Mouse (Mus musculus) kidney, adult 8-10 months (tissue): ENCODE data around the gene Ncam1.
A peak's percentile ranks its signal among the peaks of the same experiment; 100 is the strongest.

Experiments
- DNase-seq, 2 experiments: peaks; one replicate each; pipeline ENCODE4 v3.0.0; 2022

Ncam1 gene

DNA sequence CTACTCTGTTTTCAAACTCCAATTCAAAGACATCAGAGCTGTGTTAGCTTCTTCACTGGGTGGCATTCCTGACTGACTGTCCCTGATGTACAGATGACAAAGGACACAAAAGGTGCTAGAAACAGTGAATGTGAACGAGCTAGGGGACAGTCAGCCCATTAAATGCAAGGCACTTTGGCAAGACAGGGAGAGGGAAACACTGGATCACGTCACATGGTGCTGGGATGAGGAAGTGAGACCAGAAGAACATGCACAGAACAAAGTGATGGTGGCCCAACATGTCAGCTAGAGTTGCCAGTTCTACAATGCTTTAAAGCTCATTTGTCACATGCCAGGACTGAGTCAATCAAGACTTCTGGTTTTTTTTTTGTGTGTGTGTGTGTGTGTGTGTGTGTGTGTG lies 247.4 kb downstream of the Ncam1 start:
- no peak for DNase-seq

DNA sequence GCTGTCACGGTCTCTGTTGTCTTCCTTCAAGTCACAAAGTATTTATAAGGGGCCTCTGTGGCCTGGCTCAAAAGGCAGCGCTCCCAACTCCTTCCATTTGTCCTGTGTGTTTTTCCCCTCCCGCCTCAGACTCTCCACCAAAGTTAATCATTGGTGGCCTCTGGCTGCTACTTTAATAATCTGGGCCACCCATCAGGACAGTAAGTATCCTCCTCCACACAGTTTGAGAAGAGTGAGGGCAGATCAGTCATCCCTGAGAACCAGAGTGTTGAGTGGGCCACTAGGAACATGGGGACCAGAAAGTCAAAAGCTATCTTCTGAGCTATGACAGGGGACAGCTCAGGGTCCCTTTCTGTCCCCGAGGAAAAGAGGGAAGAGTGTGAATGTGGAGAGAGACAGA lies 256.1 kb downstream of the Ncam1 start:
- no peak for DNase-seq

DNA sequence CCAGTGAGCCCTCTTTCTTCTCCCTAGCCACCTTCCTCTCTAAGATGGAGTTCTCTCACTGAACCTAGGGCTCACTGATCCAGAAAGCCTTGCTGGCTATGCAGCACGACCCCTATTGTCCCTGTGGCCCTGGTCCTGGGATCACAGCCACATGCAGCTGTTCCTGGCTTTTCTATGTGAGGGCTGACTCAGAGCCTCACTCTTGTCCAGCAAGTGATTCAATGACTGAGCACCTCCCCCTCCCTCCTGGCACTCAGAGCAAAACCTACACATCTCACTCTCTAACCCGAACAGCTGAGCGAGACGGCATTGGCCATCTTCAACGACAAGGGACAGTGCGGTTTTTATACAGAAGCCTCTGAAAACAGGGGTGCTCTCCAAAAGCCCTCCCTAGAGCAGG lies 260.9 kb downstream of the Ncam1 start:
- DNase-seq: no peak

DNA sequence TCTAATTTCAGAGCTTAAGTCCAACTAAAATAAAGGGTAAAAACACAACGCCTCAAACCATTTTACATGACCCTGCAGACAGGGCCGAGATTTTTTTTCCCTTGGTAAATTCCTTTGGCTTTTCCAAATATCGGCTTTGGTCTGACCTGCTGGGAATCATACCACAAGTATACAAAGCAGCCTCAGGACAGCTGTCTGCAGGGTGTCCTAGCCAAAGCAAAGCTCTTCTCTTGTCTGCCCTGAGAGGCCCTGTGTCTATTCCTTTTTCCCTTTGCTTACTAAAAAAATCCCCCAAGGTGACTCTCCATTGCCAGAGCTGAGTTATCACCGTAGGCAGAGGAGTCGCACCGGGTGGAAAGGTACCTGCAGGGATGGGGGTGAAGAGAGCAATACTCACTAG lies 262.1 kb downstream of the Ncam1 start:
- DNase-seq: no peak

DNA sequence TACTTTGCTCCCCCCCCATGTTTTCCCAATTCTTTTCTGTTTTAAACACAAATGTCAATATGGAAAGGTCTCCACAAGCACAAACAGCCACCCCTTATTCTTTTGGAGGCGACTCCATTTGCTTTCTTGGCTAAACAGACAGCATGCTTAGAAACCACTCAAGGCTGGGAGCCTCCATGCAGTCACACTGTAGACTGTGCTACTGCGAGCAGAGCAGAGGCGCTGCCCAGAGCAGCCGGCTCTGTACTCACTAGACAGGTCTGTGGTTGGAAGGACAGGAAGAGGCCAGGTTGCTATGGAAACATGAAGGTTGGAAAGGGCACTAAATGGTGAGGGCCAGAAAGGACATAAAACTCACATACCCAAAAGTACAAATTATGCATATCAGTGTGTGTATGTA lies 263.8 kb downstream of the Ncam1 start:
- DNase-seq: no peak

DNA sequence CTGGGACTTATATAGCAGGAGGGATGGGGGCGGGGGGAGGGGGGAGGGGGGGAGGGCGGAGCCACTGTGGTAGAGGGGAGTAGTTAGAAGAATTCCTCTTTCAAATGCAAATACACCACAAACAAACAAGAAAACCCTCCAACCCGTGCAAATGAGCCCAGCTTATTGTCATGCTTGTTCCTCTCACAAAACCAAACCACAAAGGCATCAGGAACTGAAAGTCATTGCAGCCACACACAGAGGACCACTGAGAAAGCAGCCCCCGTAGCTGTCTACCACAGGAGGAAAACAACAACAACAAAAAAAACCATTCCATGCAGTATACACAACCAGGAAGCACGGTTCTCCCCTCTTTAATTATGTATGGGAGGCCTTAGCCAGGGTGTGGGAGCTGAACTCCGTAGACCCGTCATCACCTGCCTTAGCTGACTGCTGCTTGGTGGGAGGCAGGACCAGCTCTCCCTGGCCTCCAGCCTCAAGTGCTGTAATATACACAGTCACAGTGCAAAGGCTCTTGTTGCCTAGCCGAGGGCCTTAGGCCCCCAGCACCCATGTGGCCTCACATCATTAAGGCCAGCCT lies 264.7 kb downstream of the Ncam1 start:
- DNase-seq: no peak

DNA sequence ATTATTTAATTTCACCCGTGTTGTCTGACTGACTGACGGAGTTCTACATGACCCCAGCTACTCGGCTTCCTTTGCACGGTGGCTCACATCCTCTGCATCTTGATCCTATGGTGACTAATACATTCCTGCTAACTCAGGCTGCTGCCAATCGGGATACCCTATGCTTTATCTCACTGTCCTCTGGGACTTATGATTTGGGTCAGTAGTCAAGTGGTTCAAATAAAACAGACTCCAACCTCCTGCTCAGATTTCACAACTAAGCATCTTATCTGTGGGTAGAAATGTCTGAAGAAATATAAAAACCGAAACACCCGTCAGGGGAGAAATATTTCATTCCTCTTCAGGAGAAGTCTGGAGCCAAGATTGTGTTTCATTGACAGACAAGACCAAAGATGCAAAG lies 265.3 kb downstream of the Ncam1 start:
- DNase-seq: no peak

DNA sequence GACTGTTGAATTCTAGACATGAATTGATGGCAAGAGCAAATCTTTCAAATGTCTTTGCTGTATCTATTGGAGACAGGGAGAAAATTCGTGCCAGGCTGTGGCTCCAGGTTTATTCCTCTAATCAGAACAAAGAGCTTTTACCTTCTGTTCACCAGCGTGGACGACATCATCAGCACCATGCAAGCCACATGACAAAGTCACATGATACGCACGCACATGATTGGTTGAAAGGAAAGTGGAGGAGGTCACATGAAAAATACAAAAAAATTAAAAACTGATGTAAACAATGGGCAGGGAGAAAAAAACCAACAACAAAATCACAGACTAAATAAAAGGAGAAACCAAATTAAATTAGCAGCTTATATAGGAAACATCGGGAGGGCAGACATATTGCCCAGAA lies 266.9 kb downstream of the Ncam1 start:
- no peak for DNase-seq

DNA sequence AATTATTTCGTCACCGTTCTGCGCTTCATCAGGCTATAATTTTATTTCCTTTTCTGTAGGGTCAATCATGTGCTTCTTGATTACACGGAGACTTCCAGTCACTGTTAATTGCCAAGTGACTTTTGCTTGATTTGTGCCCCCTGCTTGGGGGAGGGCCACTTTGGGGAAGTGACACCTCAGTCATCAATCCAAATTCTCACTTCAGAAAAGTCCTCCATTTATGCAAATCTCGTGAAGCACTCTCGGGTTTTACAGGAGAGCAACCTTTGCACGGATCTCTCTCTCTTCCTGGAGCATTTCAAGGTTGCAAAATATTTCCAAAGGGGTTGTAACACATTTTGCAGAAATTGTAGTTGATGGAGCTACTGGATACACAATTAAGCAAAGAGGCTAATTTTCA lies 267.5 kb downstream of the Ncam1 start:
- no peak for DNase-seq

DNA sequence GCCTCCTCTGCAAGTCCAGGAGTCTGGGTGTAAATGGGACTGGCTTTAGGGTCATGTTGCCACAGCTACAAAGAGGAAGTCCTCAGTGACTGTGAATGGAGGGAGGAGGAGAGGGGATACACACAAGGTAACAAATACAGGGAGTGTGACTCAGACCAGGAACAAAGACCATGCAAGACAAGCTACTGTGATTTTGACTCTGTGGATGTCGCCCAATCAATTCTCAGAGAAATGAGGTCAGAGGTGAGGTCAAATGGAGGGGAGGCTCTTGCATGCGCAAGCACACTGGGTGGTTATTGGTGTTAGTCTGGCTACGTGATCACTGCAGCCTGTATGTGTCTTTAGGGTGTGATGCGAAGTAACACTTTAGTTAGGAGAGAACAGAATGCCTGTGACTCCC lies 268.0 kb downstream of the Ncam1 start:
- DNase-seq: no peak

DNA sequence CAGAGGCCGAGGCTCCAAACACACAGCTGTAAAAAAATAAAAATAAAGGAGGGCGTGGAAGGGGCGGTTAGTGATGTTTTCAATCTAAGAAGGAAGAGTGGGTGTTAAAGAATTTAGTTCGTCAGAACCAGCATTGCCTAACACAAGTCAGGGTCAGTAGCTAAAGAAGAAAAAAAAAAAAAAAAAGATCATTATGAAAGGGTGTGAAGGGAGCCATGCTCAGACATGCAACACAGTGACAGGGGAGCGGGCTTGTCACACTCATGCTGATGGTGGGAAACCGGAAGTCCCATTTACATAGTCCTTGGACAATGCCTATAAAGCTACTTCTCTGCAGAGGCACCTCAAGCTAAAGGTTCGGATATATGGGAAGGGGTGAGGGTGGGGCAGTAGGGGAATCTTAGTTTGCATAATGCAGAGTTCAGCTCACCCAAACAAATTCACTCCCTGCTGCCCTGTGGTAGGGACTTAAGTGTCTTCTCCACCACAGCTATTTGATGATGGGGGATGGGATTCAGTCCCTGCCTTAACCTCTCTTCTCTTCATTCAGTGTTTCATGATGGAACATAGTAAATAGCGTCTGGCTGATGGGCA lies 269.3 kb downstream of the Ncam1 start:
- DNase-seq: no peak

DNA sequence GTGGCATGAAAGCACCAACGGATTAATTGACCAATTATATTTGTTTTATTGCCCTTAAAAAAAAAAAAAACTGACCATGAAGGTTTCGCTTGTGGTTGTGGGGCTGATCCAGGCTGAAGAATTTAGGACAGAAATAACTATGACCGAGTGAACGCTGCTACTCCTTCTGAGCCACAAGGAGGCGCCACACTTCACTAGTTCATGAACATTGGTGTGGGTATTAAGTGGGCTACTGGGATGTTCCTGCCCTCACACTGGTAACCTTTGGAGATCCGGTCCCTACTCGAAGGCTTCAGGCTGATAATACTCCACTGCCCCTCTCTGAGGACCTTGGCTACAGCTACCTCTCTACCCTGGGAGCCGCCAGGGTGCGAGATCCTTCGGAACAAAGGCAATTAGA lies 269.8 kb downstream of the Ncam1 start:
- DNase-seq: no peak

DNA sequence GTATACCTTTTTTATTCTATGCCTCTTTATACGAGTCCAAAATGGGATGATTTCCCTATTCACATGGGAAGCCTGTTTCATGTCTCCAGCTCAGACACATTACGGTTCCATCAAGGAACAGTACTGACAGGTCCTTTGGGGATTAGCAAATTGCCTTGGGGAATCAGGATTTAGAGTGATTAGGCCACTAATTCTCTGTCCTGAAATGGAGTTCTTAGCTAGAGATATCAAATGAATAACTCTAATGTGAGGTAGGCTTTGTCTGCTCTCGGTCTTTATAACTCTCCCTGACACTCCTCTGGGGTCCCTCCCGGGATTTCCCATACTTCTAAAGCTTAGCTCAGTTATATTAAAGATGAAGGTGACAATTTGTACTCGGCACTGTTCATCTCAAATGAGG lies 270.7 kb downstream of the Ncam1 start:
- no peak for DNase-seq

DNA sequence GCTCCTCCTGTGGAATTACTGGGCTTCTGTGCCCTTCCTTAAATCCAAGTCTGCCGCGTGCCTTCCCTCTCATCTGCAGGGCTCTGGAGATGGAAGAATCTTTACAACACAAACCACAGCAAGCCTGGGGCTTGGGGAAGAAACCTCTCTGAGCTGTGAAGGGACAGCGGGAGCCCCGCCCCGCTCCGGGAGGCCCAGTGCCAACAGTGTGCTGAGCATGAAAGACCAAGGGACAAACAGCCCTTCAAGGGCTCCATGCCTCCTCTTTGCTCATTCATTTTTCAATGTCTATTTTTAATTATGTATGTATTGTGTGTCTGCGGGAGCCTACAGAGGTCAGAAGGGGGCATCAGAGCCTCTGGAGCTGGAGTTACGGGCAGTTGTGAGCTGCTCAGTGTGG lies 271.4 kb downstream of the Ncam1 start:
- DNase-seq: no peak

DNA sequence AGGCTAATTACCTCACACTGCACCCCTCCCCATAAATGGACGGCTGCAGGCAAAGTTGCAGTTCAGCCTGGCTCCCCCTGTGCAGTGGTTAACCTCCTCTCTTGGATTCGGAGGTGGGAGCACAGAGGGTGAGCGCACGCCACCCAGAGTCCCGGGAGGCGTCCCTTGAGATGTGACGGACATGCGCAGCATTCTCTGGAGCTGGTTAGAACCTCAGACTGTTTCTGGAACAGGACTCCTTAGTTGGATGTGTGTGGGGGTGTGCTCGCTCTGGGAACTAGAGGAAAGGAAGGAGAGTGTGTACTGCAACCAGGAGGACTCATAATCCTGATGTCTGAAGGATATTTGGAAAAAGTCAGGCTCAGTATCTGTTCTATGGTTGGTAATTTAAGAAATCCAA lies 274.0 kb downstream of the Ncam1 start:
- no peak for DNase-seq

DNA sequence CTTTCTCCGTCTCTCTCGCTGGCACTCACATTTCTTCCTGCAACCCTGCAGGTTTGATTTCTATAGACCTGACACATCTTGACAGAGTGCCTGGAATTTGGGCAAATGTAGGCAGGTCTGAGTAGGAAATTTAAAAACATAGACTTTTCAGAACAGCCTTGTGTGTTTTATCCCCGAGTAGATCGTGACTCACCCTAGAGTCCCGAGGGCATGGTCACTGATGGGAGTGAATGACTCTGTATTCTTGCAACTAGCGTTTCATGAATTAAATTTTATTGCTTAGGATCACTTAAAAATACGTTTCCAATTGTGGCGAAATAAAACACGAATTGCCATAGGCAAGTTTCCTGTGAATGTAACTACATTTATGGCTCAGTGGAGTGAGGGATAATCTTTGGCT lies 274.8 kb downstream of the Ncam1 start:
- DNase-seq: no peak

DNA sequence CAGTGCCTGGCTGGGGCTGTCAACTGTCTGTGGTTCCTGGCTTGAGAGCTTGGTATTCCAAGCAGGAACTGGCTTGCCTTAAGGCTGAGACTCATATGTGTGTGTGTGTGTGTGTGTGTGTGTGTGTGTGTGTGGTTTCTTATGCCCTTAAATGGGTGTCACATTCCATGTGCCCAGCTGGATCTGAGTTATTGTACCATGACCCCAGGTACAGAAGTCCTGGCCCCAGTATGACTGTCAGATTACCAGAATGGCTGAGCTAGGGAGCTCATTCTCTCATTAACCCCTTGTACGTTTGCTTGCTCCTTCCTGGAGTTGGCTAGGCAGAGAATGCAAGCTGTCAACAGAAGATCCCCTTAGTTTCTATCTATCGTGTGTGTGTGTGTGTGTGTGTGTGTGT lies 284.4 kb downstream of the Ncam1 start:
- DNase-seq: peak; percentile 58 to 64

DNA sequence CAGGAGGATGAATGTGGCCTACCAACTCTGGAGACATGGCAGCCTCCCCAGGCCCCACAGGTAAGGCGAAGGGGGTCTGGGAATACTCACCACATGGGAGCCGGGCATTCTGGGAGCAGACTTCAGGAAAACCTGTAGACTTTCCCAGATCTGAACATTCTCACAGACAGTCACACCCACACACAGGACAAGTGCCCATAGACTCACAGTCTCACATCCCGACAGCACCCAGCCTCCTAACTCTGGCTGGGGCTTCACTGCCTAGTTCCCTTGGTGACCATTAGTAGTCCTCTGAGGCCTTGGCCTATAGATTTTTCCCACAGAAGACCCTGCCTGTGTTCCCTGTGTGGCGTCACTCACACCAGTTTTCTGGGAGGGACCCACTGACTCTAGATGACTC lies 288.1 kb downstream of the Ncam1 start:
- no peak for DNase-seq

DNA sequence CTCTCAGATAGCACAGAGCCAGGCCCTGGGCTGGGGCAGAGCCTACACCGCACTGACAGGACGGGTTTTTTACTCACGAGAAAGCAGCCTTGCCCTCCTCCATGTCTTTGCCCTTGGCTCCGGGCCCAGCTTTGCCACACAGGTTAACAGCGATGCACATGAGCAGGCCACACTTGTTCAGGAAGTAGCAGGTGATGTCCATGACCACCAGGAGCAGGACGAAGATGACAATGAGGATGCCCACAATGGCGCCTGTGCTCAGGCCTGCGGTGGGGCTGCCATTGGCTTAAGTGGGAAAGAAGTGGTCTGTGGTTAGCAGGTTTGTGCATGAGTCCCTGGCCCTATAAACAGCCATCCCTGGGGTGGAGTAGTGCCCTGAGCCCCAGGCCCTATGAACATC lies 289.1 kb downstream of the Ncam1 start:
- no peak for DNase-seq

DNA sequence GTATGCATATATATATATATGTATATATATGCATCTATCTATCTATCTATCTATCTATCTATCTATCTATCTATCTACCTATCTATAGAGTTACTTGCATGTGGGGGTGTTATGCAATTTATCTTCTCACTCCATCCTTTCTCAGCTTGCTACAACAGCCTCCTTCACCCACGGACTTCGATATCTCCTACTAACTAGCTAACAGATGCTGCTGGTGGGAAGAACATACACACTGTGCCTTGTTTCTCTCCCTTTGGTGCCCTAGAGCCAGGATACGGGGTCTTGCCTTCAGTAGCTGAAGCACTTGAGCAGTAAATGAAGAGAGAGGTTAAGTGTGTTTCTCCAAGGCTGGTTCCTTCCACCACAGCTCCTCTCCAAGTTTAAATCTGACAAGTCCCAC lies 289.6 kb downstream of the Ncam1 start:
- DNase-seq: no peak

DNA sequence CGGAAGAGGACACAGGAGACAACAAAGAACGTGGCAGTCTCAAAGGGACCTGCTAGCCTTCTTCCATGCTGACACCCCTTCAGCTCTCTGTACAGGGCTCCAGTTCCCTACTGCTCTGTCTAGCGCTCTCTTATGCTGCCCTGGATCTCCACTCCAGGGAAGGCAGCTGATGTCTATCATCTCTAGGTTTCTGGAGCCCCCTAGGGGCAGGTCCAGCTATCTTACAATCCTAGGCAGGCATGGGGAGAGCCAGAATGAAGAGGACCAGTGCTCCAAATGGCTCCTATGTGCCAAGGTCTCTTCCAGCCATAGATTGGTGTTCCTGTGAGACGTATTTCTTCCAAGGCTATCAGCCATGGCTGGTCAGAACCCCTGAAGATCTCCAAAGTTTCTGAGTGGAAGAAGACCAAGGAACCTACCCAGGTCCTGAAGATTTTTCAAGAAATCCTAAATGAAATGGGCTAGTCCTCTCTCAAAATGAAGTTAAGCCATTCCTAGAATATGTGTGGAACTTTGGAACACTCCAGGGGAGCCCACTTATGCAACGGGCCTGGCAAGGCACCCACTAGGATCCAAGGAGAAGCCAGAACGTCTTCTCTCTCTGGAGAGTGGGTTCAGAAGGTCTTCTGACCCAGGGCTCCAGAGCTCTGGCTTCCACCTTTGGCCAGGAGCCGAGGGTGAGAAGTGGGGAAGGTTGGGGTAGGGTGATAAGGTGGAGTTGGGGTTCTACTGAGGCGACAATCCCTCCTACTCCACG lies 290.7 kb downstream of the Ncam1 start:
- DNase-seq: peak; percentile 38 to 60

DNA sequence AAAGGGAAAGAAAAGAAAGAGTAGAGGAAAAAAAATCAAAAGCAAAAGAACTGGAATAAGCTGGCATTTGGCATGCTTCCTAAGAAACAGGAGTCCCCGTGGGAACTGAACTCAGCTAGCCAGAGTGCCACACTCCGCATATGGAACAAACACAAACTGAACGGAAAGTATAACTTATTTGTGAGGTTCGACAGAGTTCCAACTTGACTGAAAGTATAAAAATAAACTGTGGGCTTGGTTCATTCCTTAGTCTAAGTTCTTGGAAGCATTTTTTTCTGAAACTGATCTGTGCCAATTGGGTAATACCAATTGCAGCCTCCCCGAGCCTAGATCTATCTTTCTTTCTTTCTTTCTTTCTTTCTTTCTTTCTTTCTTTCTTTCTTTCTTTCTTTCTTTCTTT lies 294.1 kb downstream of the Ncam1 start:
- no peak for DNase-seq

DNA sequence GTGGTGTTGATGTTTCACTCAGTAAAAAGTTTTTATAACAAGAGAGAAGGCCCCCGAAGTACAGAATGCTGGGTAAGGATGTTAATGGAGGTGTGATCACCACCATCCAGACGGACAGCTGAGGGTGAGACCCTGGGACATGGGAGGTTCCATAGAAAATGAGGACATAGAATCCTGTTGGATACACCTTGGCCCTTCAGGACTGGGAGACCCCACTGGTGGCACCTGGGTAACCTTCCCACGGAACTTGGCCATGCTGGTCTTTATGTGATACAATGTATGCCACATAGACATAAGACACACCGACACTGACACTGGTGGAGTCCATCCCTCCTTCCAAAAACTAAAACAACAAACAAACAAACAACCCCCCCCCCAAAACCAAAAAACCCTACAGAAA lies 296.5 kb downstream of the Ncam1 start:
- no peak for DNase-seq

DNA sequence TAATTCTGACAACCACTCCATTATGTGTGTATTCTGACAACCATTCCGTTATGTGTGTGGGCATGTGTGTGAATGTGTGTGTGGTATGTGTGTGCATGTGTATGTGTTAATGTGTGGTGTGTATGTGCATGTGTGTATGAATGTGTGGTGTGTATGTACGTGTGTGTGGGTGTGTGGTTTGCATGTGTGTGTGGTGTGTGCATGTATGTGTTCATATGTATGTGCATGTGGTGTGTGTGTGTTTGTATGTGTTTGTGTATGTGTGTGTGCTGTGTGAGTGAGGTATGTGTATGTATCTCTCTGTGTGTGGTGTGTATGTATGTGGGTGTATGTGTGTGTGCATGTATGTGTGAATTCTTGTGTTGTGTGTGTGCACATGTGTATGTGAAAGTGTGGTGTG lies 298.8 kb downstream of the Ncam1 start:
- no peak for DNase-seq
